Mouse (Mus musculus) embryonic facial prominence, embryonic 15.5 days (tissue): ENCODE measurements around the gene Pmf1. TPM values are rescaled to one million over a fixed set of nuclear protein-coding genes. Genes with fewer than 3 reads are reported as not detected.
"Not testable (repeated sequence)": the region's sequence is repeated elsewhere in the genome, so short reads cannot be mapped to it uniquely, and the experiment has no call there.

ENCODE experiments used
- ATAC-seq: fragments of 200-750 bp; cut with Nextera tagmentation; 2 replicates; pipeline ENCODE4 v1.8.0; 2017; ENCODE audit warnings: low read depth, moderate TSS enrichment; ENCODE audit not compliant: insufficient number of reproducible peaks, low FRiP score, low TSS enrichment
- H3K27ac ChIP-seq: fragments of 300-500 bp; sonication (generic); replicated peaks from 2 replicates; pipeline ENCODE4 v1.5.1; 2015; ENCODE audit warnings: mild to moderate bottlenecking, inconsistent platforms
- H3K27me3 ChIP-seq: fragments of 300-500 bp; sonication (generic); 2 replicates; pipeline ENCODE4 v1.6.1; 2015; ENCODE audit warnings: inconsistent platforms
- H3K36me3 ChIP-seq: fragments of 300-500 bp; sonication (generic); 2 replicates; pipeline ENCODE4 v1.6.1; 2015; ENCODE audit warnings: mild to moderate bottlenecking, inconsistent platforms
- H3K4me1 ChIP-seq: fragments of 300-500 bp; sonication (generic); 2 replicates; pipeline ENCODE4 v1.6.1; 2015; ENCODE audit warnings: inconsistent platforms
- H3K4me2 ChIP-seq: fragments of 300-500 bp; sonication (generic); replicated peaks from 2 replicates; pipeline ENCODE4 v1.6.1; 2015; ENCODE audit warnings: mild to moderate bottlenecking, inconsistent platforms
- H3K4me3 ChIP-seq: fragments of 300-500 bp; sonication (generic); replicated peaks from 2 replicates; pipeline ENCODE4 v1.5.1; 2015; ENCODE audit warnings: mild to moderate bottlenecking, inconsistent platforms
- H3K9ac ChIP-seq: fragments of 300-500 bp; sonication (generic); 2 replicates; pipeline ENCODE4 v1.6.1; 2015; ENCODE audit warnings: inconsistent platforms
- H3K9me3 ChIP-seq: fragments of 300-500 bp; sonication (generic); replicated peaks from 2 replicates; pipeline ENCODE4 v1.6.1; 2016; ENCODE audit warnings: inconsistent platforms
- WGBS: fragments of 180-500 bp; shearing (Covaris S2); methylation state at CpG from one replicate; pipeline ENCODE4 v1.1.7; 2015; 5-methylcytosine and 5-hydroxymethylcytosine counted together
- polyA plus RNA-seq: library from polyadenylated mRNA; unstranded; fragments of >200 nt; fragmentation: Nextera tagmentation; extraction: Ambion mirVana; gene quantifications from 2 replicates; pipeline ENCODE4 v1.2.1, GENCODE M21; 2015

Gene Pmf1
- polyA plus RNA-seq, 1 experiment from 2014 or later, result 108 TPM

- ATAC-seq, result peak; percentile 84
- H3K4me1 ChIP-seq, result peaks cover 20% of the 10 kb centered on the region; the same call in 1 of the 2 replicates
- H3K9ac ChIP-seq, result no peak overlapping the region
- H3K4me3 ChIP-seq, result peak overlapping the region; percentile 30
- WGBS, result 16% methylated on average over 29 of the region's 29 CpGs
- H3K4me2 ChIP-seq, result peak overlapping the region; percentile 42
- no peaks in the 10 kb centered on the region for H3K9me3 ChIP-seq
- no peak overlapping the region for H3K27ac ChIP-seq
- H3K27me3 ChIP-seq, result no peaks in the 10 kb centered on the region
- H3K36me3 ChIP-seq, result no peaks in the 10 kb centered on the region
Measured at GRCm38 (mm10) chr3:88436395-88437201, 26.5 kb upstream of the Pmf1 start.

GRCm38 (mm10) chr3:88435515-88435914 is 25.4 kb upstream of the Pmf1 start:
- Histone ChIP-seq H3K4me1 (peaks cover 14% of the 10 kb centered on the region; the same call in 1 of the 2 replicates), H3K4me3 (no peak overlapping the region), H3K9me3 (no peaks in the 10 kb centered on the region), H3K4me2 (no peak overlapping the region), H3K27ac (no peak overlapping the region), H3K36me3 (no peaks in the 10 kb centered on the region), H3K27me3 (no peaks in the 10 kb centered on the region), H3K9ac (no peak overlapping the region)
- no peak for ATAC-seq
- 48% methylated on average over 10 of the region's 10 CpGs for WGBS

GRCm38 (mm10) chr3:88428639-88429038 is 18.5 kb upstream of the Pmf1 start:
- not testable (repeated sequence) for H3K9me3 ChIP-seq, H3K4me3 ChIP-seq, H3K9ac ChIP-seq, H3K27ac ChIP-seq, ATAC-seq, H3K27me3 ChIP-seq, H3K4me2 ChIP-seq, H3K36me3 ChIP-seq
- H3K4me1 ChIP-seq, result peaks cover 11% of the 10 kb centered on the region
- WGBS, result 70% methylated on average over 8 of the region's 8 CpGs

- Histone ChIP-seq H3K9ac (no peak overlapping the region), H3K4me2 (no peak overlapping the region), H3K4me3 (no peak overlapping the region), H3K27me3 (no peaks in the 10 kb centered on the region), H3K36me3 (no peaks in the 10 kb centered on the region), H3K9me3 (no peaks in the 10 kb centered on the region), H3K27ac (no peak overlapping the region), H3K4me1 (peaks cover 16% of the 10 kb centered on the region)
- no peak for ATAC-seq
- WGBS, result 75% methylated on average over 4 of the region's 4 CpGs
Measured at GRCm38 (mm10) chr3:88427342-88427905, 17.3 kb upstream of the Pmf1 start.

- H3K9ac ChIP-seq, result no peak overlapping the region
- H3K9me3 ChIP-seq, result no peaks in the 10 kb centered on the region
- H3K27me3 ChIP-seq, result no peaks in the 10 kb centered on the region
- peaks cover 21% of the 10 kb centered on the region for H3K4me1 ChIP-seq
- H3K4me3 ChIP-seq, result peak overlapping the region; percentile 72; the same call in 1 of the 2 replicates
- peaks cover 4% of the 10 kb centered on the region; the same call in 1 of the 2 replicates for H3K36me3 ChIP-seq
- 79% methylated on average over 10 of the region's 10 CpGs for WGBS
- H3K27ac ChIP-seq, result no peak overlapping the region
- peak overlapping the region; percentile 94 for H3K4me2 ChIP-seq
- ATAC-seq, result no peak
Measured at GRCm38 (mm10) chr3:88425708-88426420, 15.7 kb upstream of the Pmf1 start.

GRCm38 (mm10) chr3:88425330-88425689 is 15.2 kb upstream of the Pmf1 start:
- no peak for ATAC-seq
- H3K4me3 ChIP-seq, result peak overlapping the region; percentile 72
- no peak overlapping the region for H3K9ac ChIP-seq

GRCm38 (mm10) chr3:88424605-88425329 is 14.6 kb upstream of the Pmf1 start, which contains the start of gene Slc25a44:
TSS of gene Slc25a44 (minus strand) at chr3:88425139.
- peaks cover 21% of the 10 kb centered on the region for H3K4me1 ChIP-seq
- H3K27ac ChIP-seq, result peak within 1 kb of the TSS; percentile 66; the same call in 1 of the 2 replicates
- peak within 1 kb of the TSS; percentile 94 for H3K4me2 ChIP-seq
- 1% methylated on average over 35 of the region's 35 CpGs for whole genome bisulfite sequencing
- H3K9me3 ChIP-seq, result no peaks in the 10 kb centered on the region
- peak; percentile 97 for ATAC-seq
- H3K4me3 ChIP-seq, result peak within 1 kb of the TSS; percentile 72
- peak within 1 kb of the TSS; percentile 51 for H3K9ac ChIP-seq
- no peaks in the 10 kb centered on the region for H3K27me3 ChIP-seq
- H3K36me3 ChIP-seq, result peaks cover 15% of the 10 kb centered on the region

More at GRCm38 (mm10) chr3:88425330-88425689, 15.2 kb upstream of the Pmf1 start:
- peaks cover 10% of the 10 kb centered on the region for H3K36me3 ChIP-seq
- no peaks in the 10 kb centered on the region for H3K27me3 ChIP-seq
- 0 out of 2 replicates have a peak overlapping the region, but pooled peaks have one; percentile 39 for H3K27ac ChIP-seq
- peaks cover 21% of the 10 kb centered on the region for H3K4me1 ChIP-seq
- H3K9me3 ChIP-seq, result no peaks in the 10 kb centered on the region
- H3K4me2 ChIP-seq, result peak overlapping the region; percentile 94
- WGBS, result 6% methylated on average over 2 of the region's 2 CpGs

- Histone ChIP-seq H3K9me3 (no peaks in the 10 kb centered on the region), H3K4me1 (peaks cover 21% of the 10 kb centered on the region), H3K36me3 (peaks cover 37% of the 10 kb centered on the region), H3K27ac (no peak overlapping the region), H3K4me3 (no peak overlapping the region), H3K27me3 (no peaks in the 10 kb centered on the region), H3K9ac (no peak overlapping the region), H3K4me2 (no peak overlapping the region)
- ATAC-seq, result no peak
- 47% methylated on average over 9 of the region's 9 CpGs for WGBS
Measured at GRCm38 (mm10) chr3:88422020-88422720, 12.0 kb upstream of the Pmf1 start.

- Histone ChIP-seq H3K9ac (no peak overlapping the region), H3K4me1 (peaks cover 21% of the 10 kb centered on the region), H3K4me3 (no peak overlapping the region), H3K4me2 (no peak overlapping the region), H3K27me3 (no peaks in the 10 kb centered on the region), H3K27ac (no peak overlapping the region), H3K36me3 (peaks cover 50% of the 10 kb centered on the region), H3K9me3 (no peaks in the 10 kb centered on the region)
- ATAC-seq, result no peak
- WGBS, result 95% methylated on average over 19 of the region's 19 CpGs
Measured at GRCm38 (mm10) chr3:88420771-88421170, 10.6 kb upstream of the Pmf1 start.

- H3K9me3 ChIP-seq, result no peaks in the 10 kb centered on the region
- no peak overlapping the region for H3K4me2 ChIP-seq
- peaks cover 63% of the 10 kb centered on the region for H3K36me3 ChIP-seq
- H3K9ac ChIP-seq, result no peak overlapping the region
- H3K27me3 ChIP-seq, result no peaks in the 10 kb centered on the region
- peaks cover 8% of the 10 kb centered on the region for H3K4me1 ChIP-seq
- H3K27ac ChIP-seq, result no peak overlapping the region
- ATAC-seq, result no peak
- no peak overlapping the region for H3K4me3 ChIP-seq
- 79% methylated on average over 6 of the region's 6 CpGs for WGBS
Measured at GRCm38 (mm10) chr3:88418016-88418415, 7.9 kb upstream of the Pmf1 start.
